Mouse (Mus musculus): ENCODE data around the gene Actn4. TPM values are rescaled to one million over a fixed set of nuclear protein-coding genes. Genes with fewer than 3 reads are reported as not detected.
A peak's percentile ranks its signal among the peaks of the same experiment; 100 is the strongest.

Actn4 gene
- polyA plus RNA-seq, 1 experiment from 2014 or later: 413 TPM

- Histone ChIP-seq H3K36me3 (ENCODE audit: control insufficient read depth, insufficient read depth, low read length) (no peaks in the 10 kb centered on the region), H3K4me3 (replicated peaks; ENCODE audit: low read length) (no peak overlapping the region), H3K9ac (ENCODE audit: low read length) (no peak overlapping the region), H3K27me3 (ENCODE audit: control insufficient read depth, insufficient read depth, low read length) (no peaks in the 10 kb centered on the region), H3K27ac (ENCODE audit: low read length) (no peak overlapping the region), H3K9me3 (replicated peaks; ENCODE audit: control insufficient read depth, low read length) (no peaks in the 10 kb centered on the region), H3K4me1 (ENCODE audit: control insufficient read depth, insufficient read depth, low read length) (no peaks in the 10 kb centered on the region), H3K4me2 (ENCODE audit: low read depth, low read length) (no peak overlapping the region)
- WGBS: 55% methylated on average over 14 of the region's 14 CpGs
- ATAC-seq (ENCODE audit: insufficient read depth, low FRiP score): no peak
Measured at GRCm38 (mm10) chr7:28990766-28991273, 28.7 kb upstream of the Actn4 start.

- Histone ChIP-seq H3K36me3 (ENCODE audit: control insufficient read depth, insufficient read depth, low read length) (no peaks in the 10 kb centered on the region), H3K4me1 (ENCODE audit: control insufficient read depth, insufficient read depth, low read length) (peaks cover 10% of the 10 kb centered on the region), H3K27me3 (ENCODE audit: control insufficient read depth, insufficient read depth, low read length) (no peaks in the 10 kb centered on the region), H3K9ac (ENCODE audit: low read length) (no peak overlapping the region), H3K9me3 (replicated peaks; ENCODE audit: control insufficient read depth, low read length) (no peaks in the 10 kb centered on the region), H3K27ac (ENCODE audit: low read length) (no peak overlapping the region), H3K4me2 (ENCODE audit: low read depth, low read length) (no peak overlapping the region), H3K4me3 (replicated peaks; ENCODE audit: low read length) (no peak overlapping the region)
- 85% methylated on average over 7 of the region's 7 CpGs for WGBS
- ATAC-seq (ENCODE audit: insufficient read depth, low FRiP score): no peak
Measured at GRCm38 (mm10) chr7:28985207-28985606, 23.1 kb upstream of the Actn4 start.

DNA sequence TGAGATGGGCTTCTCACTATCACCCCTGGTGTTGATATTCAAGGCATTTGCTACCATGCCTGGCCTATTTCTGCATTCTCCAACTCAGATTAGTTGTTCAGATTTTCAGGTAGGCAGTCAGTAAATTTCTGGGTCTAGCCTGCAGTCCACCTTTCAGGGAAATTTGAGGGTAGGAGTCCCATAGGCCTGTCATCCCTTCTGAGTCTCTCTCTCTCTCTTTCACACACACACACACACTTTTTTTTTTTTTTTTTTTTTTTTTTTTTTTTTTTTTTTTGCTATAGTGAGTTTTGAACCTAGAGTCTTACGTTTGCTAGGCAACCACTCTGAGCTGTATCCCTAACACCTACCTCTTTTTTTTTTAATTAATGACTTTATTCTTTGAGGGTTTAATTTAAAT, 22.3 kb upstream of the Actn4 start:
- Histone ChIP-seq H3K27ac (ENCODE audit: low read length) (no peak overlapping the region), H3K9ac (ENCODE audit: low read length) (no peak overlapping the region), H3K36me3 (ENCODE audit: control insufficient read depth, insufficient read depth, low read length) (no peaks in the 10 kb centered on the region), H3K4me3 (replicated peaks; ENCODE audit: low read length) (no peak overlapping the region), H3K27me3 (ENCODE audit: control insufficient read depth, insufficient read depth, low read length) (no peaks in the 10 kb centered on the region), H3K9me3 (replicated peaks; ENCODE audit: control insufficient read depth, low read length) (no peaks in the 10 kb centered on the region), H3K4me2 (ENCODE audit: low read depth, low read length) (no peak overlapping the region), H3K4me1 (ENCODE audit: control insufficient read depth, insufficient read depth, low read length) (peaks cover 10% of the 10 kb centered on the region)
- ATAC-seq (ENCODE audit: insufficient read depth, low FRiP score): no peak
- 90% methylated on average over 1 of the region's 1 CpGs for WGBS

DNA sequence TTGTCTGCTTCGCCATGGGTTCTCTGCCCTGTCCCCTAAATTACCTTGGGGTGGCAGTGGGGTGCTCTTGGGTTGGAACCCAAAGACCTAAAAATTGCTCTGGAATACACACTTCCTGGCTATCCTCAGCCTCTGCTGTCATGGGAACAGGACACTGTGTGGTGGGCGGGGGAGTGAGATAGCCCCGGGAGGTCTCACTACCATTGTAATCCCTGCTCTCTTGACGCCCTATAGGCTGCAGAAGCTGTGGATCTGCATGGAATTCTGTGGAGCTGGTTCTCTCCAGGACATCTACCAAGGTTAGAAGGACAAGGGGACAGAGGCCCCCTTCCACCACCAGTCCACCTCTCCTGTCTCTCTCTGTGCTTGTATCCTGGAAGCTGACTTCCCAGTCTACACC, 21.7 kb upstream of the Actn4 start:
- Histone ChIP-seq H3K9me3 (replicated peaks; ENCODE audit: control insufficient read depth, low read length) (no peaks in the 10 kb centered on the region), H3K4me3 (replicated peaks; ENCODE audit: low read length) (no peak overlapping the region), H3K36me3 (ENCODE audit: control insufficient read depth, insufficient read depth, low read length) (peaks cover 4% of the 10 kb centered on the region; the same call in 1 of the 2 replicates), H3K27ac (ENCODE audit: low read length) (no peak overlapping the region), H3K9ac (ENCODE audit: low read length) (no peak overlapping the region), H3K4me1 (ENCODE audit: control insufficient read depth, insufficient read depth, low read length) (peaks cover 10% of the 10 kb centered on the region), H3K27me3 (ENCODE audit: control insufficient read depth, insufficient read depth, low read length) (no peaks in the 10 kb centered on the region), H3K4me2 (ENCODE audit: low read depth, low read length) (no peak overlapping the region)
- 77% methylated on average over 4 of the region's 4 CpGs for WGBS
- no peak for ATAC-seq (ENCODE audit: insufficient read depth, low FRiP score)

DNA sequence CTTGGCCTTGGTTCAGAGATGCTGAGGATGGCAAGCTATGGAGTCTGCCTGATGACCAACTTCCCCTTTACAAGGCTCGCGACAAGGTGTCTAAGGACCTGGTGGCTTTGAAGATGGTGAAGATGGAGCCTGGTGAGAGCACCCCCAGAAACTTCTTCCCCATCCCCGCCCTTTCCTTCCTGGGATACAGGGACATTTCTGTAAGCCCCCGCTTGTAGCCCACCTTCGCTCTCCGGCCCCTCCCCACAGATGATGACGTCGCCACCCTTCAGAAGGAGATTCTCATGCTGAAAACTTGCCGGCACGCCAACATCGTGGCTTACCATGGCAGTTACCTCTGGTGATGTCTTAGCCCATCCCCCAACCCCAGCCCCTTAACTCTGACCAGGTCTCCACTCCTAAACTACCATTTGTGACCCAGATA, 21.0 kb upstream of the Actn4 start:
- Histone ChIP-seq H3K27me3 (ENCODE audit: control insufficient read depth, insufficient read depth, low read length) (no peaks in the 10 kb centered on the region), H3K9me3 (replicated peaks; ENCODE audit: control insufficient read depth, low read length) (no peaks in the 10 kb centered on the region), H3K4me1 (ENCODE audit: control insufficient read depth, insufficient read depth, low read length) (peaks cover 10% of the 10 kb centered on the region), H3K36me3 (ENCODE audit: control insufficient read depth, insufficient read depth, low read length) (peaks cover 9% of the 10 kb centered on the region; the same call in 1 of the 2 replicates), H3K4me3 (replicated peaks; ENCODE audit: low read length) (peak overlapping the region; percentile 81; the same call in 1 of the 2 replicates), H3K27ac (ENCODE audit: low read length) (peak overlapping the region; percentile 92; the same call in 1 of the 2 replicates), H3K9ac (ENCODE audit: low read length) (peak overlapping the region; percentile 78), H3K4me2 (ENCODE audit: low read depth, low read length) (peak overlapping the region; percentile 63)
- WGBS: 63% methylated on average over 11 of the region's 11 CpGs
- no peak for ATAC-seq (ENCODE audit: insufficient read depth, low FRiP score)

- peak; percentile 54 for ATAC-seq (ENCODE audit: insufficient read depth, low FRiP score)
- WGBS: 11% methylated on average over 19 of the region's 19 CpGs
- H3K36me3 ChIP-seq (ENCODE audit: control insufficient read depth, insufficient read depth, low read length): peaks cover 16% of the 10 kb centered on the region; the same call in 1 of the 2 replicates
- peak overlapping the region; percentile 78 for H3K9ac ChIP-seq (ENCODE audit: low read length)
- H3K4me2 ChIP-seq (ENCODE audit: low read depth, low read length): peak overlapping the region; percentile 63
- no peaks in the 10 kb centered on the region for H3K27me3 ChIP-seq (ENCODE audit: control insufficient read depth, insufficient read depth, low read length)
- H3K27ac ChIP-seq (ENCODE audit: low read length): peak overlapping the region; percentile 92
- H3K4me3 ChIP-seq (replicated peaks; ENCODE audit: low read length): peak overlapping the region; percentile 81
- H3K4me1 ChIP-seq (ENCODE audit: control insufficient read depth, insufficient read depth, low read length): peaks cover 10% of the 10 kb centered on the region
- no peaks in the 10 kb centered on the region for H3K9me3 ChIP-seq (replicated peaks; ENCODE audit: control insufficient read depth, low read length)
Measured at GRCm38 (mm10) chr7:28982274-28983013, 20.3 kb upstream of the Actn4 start.

- H3K4me1 ChIP-seq (ENCODE audit: control insufficient read depth, insufficient read depth, low read length): peaks cover 10% of the 10 kb centered on the region
- H3K27ac ChIP-seq (ENCODE audit: low read length): peak within 1 kb of the TSS; percentile 92
- H3K36me3 ChIP-seq (ENCODE audit: control insufficient read depth, insufficient read depth, low read length): peaks cover 19% of the 10 kb centered on the region; the same call in 1 of the 2 replicates
- peak; percentile 95 for ATAC-seq (ENCODE audit: insufficient read depth, low FRiP score)
- peak within 1 kb of the TSS; percentile 69 for H3K4me2 ChIP-seq (ENCODE audit: low read depth, low read length)
- H3K9ac ChIP-seq (ENCODE audit: low read length): peak within 1 kb of the TSS; percentile 85
- under 1% methylated on average over 36 of the region's 36 CpGs for WGBS
- no peaks in the 10 kb centered on the region for H3K9me3 ChIP-seq (replicated peaks; ENCODE audit: control insufficient read depth, low read length)
- H3K27me3 ChIP-seq (ENCODE audit: control insufficient read depth, insufficient read depth, low read length): no peaks in the 10 kb centered on the region
- peak within 1 kb of the TSS; percentile 81 for H3K4me3 ChIP-seq (replicated peaks; ENCODE audit: low read length)
Measured at GRCm38 (mm10) chr7:28981651-28982273, 19.6 kb upstream of the Actn4 start, which contains the start of the genes Eif3k and Map4k1. Gene Eif3k (minus strand): TSS chr7:28981864. Gene Map4k1 (plus strand): TSS chr7:28982050.

DNA sequence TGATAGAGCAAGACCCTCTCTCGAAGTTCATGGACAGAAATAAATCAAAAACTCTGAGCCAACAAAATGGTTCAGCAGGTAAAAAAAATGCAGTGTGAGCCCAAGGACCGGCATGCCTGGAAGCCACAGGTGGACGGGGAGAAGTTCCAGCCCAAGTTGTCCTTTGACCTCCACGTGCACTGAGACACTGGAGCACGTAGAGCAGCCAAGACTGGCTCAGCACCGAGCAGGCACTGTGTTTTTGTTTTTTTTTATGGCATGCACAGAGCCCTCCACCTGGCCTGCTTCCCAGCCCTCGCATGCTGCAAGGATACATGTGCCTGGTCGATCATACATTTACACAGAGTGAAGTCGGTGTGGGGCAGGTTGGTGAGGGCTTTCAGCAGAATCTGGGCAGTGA, 15.4 kb upstream of the Actn4 start:
- Histone ChIP-seq H3K4me2 (ENCODE audit: low read depth, low read length) (no peak overlapping the region), H3K27me3 (ENCODE audit: control insufficient read depth, insufficient read depth, low read length) (no peaks in the 10 kb centered on the region), H3K9me3 (replicated peaks; ENCODE audit: control insufficient read depth, low read length) (no peaks in the 10 kb centered on the region), H3K27ac (ENCODE audit: low read length) (no peak overlapping the region), H3K4me1 (ENCODE audit: control insufficient read depth, insufficient read depth, low read length) (peaks cover 4% of the 10 kb centered on the region), H3K9ac (ENCODE audit: low read length) (no peak overlapping the region), H3K36me3 (ENCODE audit: control insufficient read depth, insufficient read depth, low read length) (peaks cover 27% of the 10 kb centered on the region; the same call in 1 of the 2 replicates), H3K4me3 (replicated peaks; ENCODE audit: low read length) (no peak overlapping the region)
- WGBS: 84% methylated on average over 9 of the region's 9 CpGs
- no peak for ATAC-seq (ENCODE audit: insufficient read depth, low FRiP score)

GRCm38 (mm10) chr7:28973025-28973424, 10.9 kb upstream of the Actn4 start:
- H3K4me3 ChIP-seq (replicated peaks; ENCODE audit: low read length): no peak overlapping the region
- H3K36me3 ChIP-seq (ENCODE audit: control insufficient read depth, insufficient read depth, low read length): peaks cover 17% of the 10 kb centered on the region
- no peak overlapping the region for H3K4me2 ChIP-seq (ENCODE audit: low read depth, low read length)
- H3K27me3 ChIP-seq (ENCODE audit: control insufficient read depth, insufficient read depth, low read length): no peaks in the 10 kb centered on the region
- H3K9me3 ChIP-seq (replicated peaks; ENCODE audit: control insufficient read depth, low read length): no peaks in the 10 kb centered on the region
- peak overlapping the region; percentile 91 for H3K27ac ChIP-seq (ENCODE audit: low read length)
- 82% methylated on average over 8 of the region's 8 CpGs for WGBS
- H3K4me1 ChIP-seq (ENCODE audit: control insufficient read depth, insufficient read depth, low read length): peaks cover 31% of the 10 kb centered on the region; the same call in 1 of the 2 replicates
- ATAC-seq (ENCODE audit: insufficient read depth, low FRiP score): no peak
- no peak overlapping the region for H3K9ac ChIP-seq (ENCODE audit: low read length)

All from stomach, embryonic 16.5 days (tissue).